ENCODE assay signal across 8 mouse cellular contexts in the genomic region with DNA sequence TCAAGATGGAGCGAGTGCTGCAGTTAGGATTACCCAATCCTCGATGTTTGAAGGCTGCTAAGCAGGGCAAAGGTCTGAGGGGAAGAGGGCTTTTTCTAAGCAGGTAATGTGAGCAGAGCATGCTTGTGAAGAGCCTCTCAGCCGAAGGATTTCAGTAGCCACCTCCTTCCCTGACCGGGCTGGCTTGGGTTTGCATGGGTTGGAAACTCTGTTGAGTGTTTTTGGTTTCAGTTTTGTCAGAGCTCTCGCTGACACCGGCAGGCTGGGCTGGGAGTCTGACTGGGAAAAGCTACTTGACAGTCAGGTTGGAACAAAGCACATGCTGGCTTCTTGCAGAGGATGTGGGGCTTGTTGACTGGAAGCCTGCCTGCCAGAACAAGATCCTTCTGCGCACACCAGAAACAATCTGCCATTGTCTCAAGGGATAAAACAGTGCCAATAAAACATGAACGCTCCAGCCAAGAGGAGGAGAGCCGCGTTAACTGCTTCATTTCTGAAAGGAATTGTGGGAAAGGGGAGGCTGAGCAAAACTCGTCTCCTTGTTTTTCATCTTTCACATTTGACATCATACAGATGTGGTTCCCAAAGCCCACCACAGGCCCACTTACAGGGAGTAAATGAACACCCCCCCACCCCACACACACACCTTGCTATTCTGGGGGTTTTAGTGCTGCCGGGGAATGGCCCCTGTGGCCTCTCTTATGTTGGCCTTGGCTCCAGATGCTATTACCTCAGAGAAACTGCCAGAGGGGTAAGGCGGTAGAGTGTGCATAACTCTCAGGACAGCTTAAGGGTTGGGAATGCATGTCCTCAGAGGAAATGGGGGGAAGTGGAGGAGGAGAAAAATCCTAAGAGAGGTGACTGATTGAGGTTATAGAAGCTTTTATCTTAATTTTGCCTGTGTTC.
DNase-seq lines count a peak whose midpoint lies in the region; ATAC-seq lines count a peak whose summit lies in the region.

No protein-coding gene starts in this region.

- peak; percentile 78 for DNase-seq in adrenal gland, postnatal 10 days
- peak; percentile 28 for DNase-seq in embryo, embryonic 10 days (ENCODE audit: low spot score)
- DNase-seq in gastrocnemius, postnatal 10 days: peak; percentile 61
- peak; percentile 75 to 76 for DNase-seq in layer of hippocampus, postnatal 36 days
- peak; percentile 85 for DNase-seq in lung, postnatal 10 days
- DNase-seq in ovary, postnatal 36 days (ENCODE audit: low spot score): peak; percentile 65

- peak overlapping the region; percentile 81 for H3K27ac ChIP-seq in hindbrain, embryonic 16.5 days (ENCODE audit: low read depth, low read length)

- H3K9me3 ChIP-seq in hindbrain, embryonic 16.5 days (ENCODE audit: control insufficient read depth, low read length): no peaks in the 10 kb centered on the region

- H3K36me3 ChIP-seq in hindbrain, embryonic 16.5 days (ENCODE audit: control insufficient read depth, insufficient read depth, low read length): no peaks in the 10 kb centered on the region

- peak overlapping the region; percentile 53 for H3K9ac ChIP-seq in hindbrain, embryonic 16.5 days (ENCODE audit: low read depth, low read length)

- peaks cover 10% of the 10 kb centered on the region for H3K4me1 ChIP-seq in hindbrain, embryonic 16.5 days (ENCODE audit: control insufficient read depth, insufficient read depth, low read depth, low read length)

- peak; percentile 90 for ATAC-seq in hindbrain, embryonic 16.5 days
- no peak for ATAC-seq in erythroid progenitor cell, adult 5-6 weeks (replicated peaks; ENCODE audit: low FRiP score, poor library complexity, severe bottlenecking)

- H3K4me3 ChIP-seq in hindbrain, embryonic 16.5 days (ENCODE audit: low read length): peak overlapping the region; percentile 24

- no peaks in the 10 kb centered on the region for H3K27me3 ChIP-seq in hindbrain, embryonic 16.5 days (replicated peaks; ENCODE audit: control insufficient read depth, insufficient read depth, low read length)

- peak overlapping the region; percentile 54 for H3K4me2 ChIP-seq in hindbrain, embryonic 16.5 days (ENCODE audit: low read length)

- whole genome bisulfite sequencing in hindbrain, embryonic 16.5 days: 14% methylated on average over 13 of the region's 13 CpGs

Comparison
In these comparisons a context has a peak if more than half of its experiments do, and no peak if none do; other contexts are left out.
1. DNase-seq: peak in every context shown above with its lines; median percentile 85 in lung, postnatal 10 days; 78 in adrenal gland, postnatal 10 days; 76 in layer of hippocampus, postnatal 36 days; 65 in ovary, postnatal 36 days; 61 in gastrocnemius, postnatal 10 days; 28 in embryo, embryonic 10 days.